Mouse (Mus musculus) megakaryocyte, embryonic 14.5 days (primary cell): ENCODE data around the gene Inpp5f.

Experiments
- FLI1 ChIP-seq: IDR thresholded peaks from 2 replicates; pipeline ENCODE4 v1.6.1; 2012; ENCODE audit warnings: low read length, inconsistent platforms, mixed read lengths
- GATA1 ChIP-seq: IDR thresholded peaks from 3 replicates; pipeline ENCODE4 v1.6.1; 2012; ENCODE audit warnings: mixed read lengths, low read length, inconsistent platforms, borderline replicate concordance

GRCm38 (mm10) chr7:128717991-128718390 is 106.9 kb downstream of the Inpp5f start:
- no peak for TF ChIP-seq GATA1
- no peak for TF ChIP-seq FLI1
